Mouse (Mus musculus) brain, embryonic 14.5 days (tissue): Measurements from ENCODE around the gene Gaa. TPM values are rescaled to one million over a fixed set of nuclear protein-coding genes. Genes with fewer than 3 reads are reported as not detected.

ENCODE experiments used
- DNase-seq: peaks from one replicate; pipeline ENCODE4 v3.0.0-alpha.2; 2011; ENCODE audit warnings: low read depth
- CTCF ChIP-seq: fragments of 200-500 bp; IDR thresholded peaks from 2 replicates; pipeline ENCODE4 v1.5.1; 2012; ENCODE audit warnings: inconsistent platforms, mild to moderate bottlenecking, moderate library complexity, borderline replicate concordance; ENCODE audit not compliant: insufficient read depth, insufficient read length; ENCODE audit errors: extremely low read depth
- POLR2A ChIP-seq: fragments of 200-500 bp; IDR thresholded peaks from 2 replicates; pipeline ENCODE4 v1.6.1; 2012; ENCODE audit warnings: mild to moderate bottlenecking, inconsistent platforms, borderline replicate concordance; ENCODE audit not compliant: poor library complexity, insufficient read depth, insufficient read length, severe bottlenecking; ENCODE audit errors: extremely low read depth
- polyA plus RNA-seq: library from polyadenylated mRNA; depleted of rRNA; stranded (reverse); fragments of >200 nt; gene quantifications from 2 replicates; pipeline ENCODE4 v1.2.3, GENCODE M21; 2012; rRNA removed

Gene Gaa
- polyA plus RNA-seq, 1 experiment = 102 TPM

- no peak for TF ChIP-seq POLR2A
- TF ChIP-seq CTCF = no peak
- no peak for DNase-seq
These were observed 46.7 kb downstream of the Gaa start for GRCm38 (mm10) chr11:119314252-119314936.

- no peak for DNase-seq
- TF ChIP-seq POLR2A (no peak), CTCF (no peak)
These were observed 49.0 kb downstream of the Gaa start for GRCm38 (mm10) chr11:119316720-119317119.

DNA sequence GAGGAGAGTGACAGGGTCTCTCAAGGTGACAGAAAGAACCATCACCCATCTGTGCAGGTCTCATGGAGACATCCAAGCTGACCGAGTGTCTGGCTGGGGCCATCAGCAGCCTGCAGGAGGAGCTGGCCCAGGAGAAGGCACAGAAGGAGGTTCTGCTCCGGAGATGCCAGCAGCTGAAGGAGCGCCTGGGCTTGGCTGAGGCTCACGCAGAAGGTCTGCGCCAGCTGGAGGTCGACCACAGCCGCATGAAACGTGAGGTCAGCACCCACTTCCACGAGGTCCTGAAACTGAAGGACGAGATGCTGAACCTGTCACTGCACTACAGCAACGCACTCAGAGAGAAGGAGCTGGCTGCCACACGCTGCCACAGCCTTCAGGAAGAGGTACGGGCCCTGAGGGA, 54.8 kb downstream of the Gaa start:
- no peak for DNase-seq
- TF ChIP-seq POLR2A (no peak), CTCF (no peak)

- TF ChIP-seq POLR2A (no peak), CTCF (peak; percentile 4; the same call in 1 of the 2 replicates)
- no peak for DNase-seq
These were observed 57.4 kb downstream of the Gaa start for GRCm38 (mm10) chr11:119325068-119325467.

DNA sequence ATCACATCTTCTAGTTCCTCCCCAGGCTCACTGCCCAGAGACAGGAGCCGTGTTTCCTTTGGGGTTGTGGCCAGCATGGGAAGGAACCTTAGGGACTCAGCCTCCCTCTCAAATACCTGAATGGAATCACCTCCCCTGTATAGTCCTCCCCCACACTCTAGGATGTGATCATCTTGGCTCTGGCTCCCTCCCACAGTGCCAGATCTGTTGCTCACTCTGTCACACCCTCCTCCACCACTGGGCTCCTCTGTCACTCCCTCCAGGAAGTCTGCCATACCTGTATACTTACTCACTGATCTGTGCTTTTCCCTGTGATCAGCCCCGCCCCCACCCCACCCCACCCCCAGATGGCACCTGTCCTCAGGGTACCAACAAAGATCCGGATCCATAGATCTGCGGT, 62.9 kb downstream of the Gaa start:
- DNase-seq = no peak
- TF ChIP-seq POLR2A (no peak), CTCF (no peak)

- TF ChIP-seq POLR2A (no peak), CTCF (no peak)
- DNase-seq = no peak
These were observed 64.3 kb downstream of the Gaa start for GRCm38 (mm10) chr11:119331970-119332369.

Other genes starting within 250 kb of the Gaa start
- 30.0 and 40.1 TPM in 2 replicates for gene Cbx2, start 244.9 kb upstream of the Gaa start, polyA plus RNA-seq
- gene Cbx8, start 226.9 kb upstream of the Gaa start, polyA plus RNA-seq = 6.5 and 10.4 TPM in 2 replicates
- 30.0 and 34.7 TPM in 2 replicates for gene Cbx4, start 181.7 kb upstream of the Gaa start, polyA plus RNA-seq
- gene Tbc1d16, start 39.4 kb upstream of the Gaa start, polyA plus RNA-seq = 69.8 and 99.3 TPM in 2 replicates
- gene Ccdc40, start 39.3 kb upstream of the Gaa start, polyA plus RNA-seq = 11.0 and 17.0 TPM in 2 replicates
- gene Eif4a3, start 32.2 kb downstream of the Gaa start, polyA plus RNA-seq = 188 and 217 TPM in 2 replicates
- gene Card14, start 39.9 kb downstream of the Gaa start, polyA plus RNA-seq = 0.18 and 0.22 TPM in 2 replicates
- gene Sgsh, start 87.6 kb downstream of the Gaa start, polyA plus RNA-seq = 3.6 and 5.8 TPM in 2 replicates
- gene Slc26a11, start 87.7 kb downstream of the Gaa start, polyA plus RNA-seq = 10.0 TPM in 2 replicates
- 2.3 and 2.8 TPM in 2 replicates for gene Rnf213, start 125.2 kb downstream of the Gaa start, polyA plus RNA-seq
- gene Endov, start 223.5 kb downstream of the Gaa start, polyA plus RNA-seq = 33.8 and 34.1 TPM in 2 replicates